Mouse (Mus musculus): ENCODE measurements around the gene Il12b.

GRCm38 (mm10) chr11:44410413-44410812, 10.6 kb downstream of the Il12b start:
- TF ChIP-seq POLR2A (IDR thresholded peaks at IDR 0.05; ENCODE audit: borderline replicate concordance, extremely low read depth, insufficient read depth, insufficient read length, poor library complexity, severe bottlenecking), result no peak
- no peak for TF ChIP-seq CTCF (IDR thresholded peaks at IDR 0.05; ENCODE audit: borderline replicate concordance, extremely low read depth, insufficient read depth, insufficient read length)
